Mouse (Mus musculus): ENCODE measurements around the gene Osmr.

DNA sequence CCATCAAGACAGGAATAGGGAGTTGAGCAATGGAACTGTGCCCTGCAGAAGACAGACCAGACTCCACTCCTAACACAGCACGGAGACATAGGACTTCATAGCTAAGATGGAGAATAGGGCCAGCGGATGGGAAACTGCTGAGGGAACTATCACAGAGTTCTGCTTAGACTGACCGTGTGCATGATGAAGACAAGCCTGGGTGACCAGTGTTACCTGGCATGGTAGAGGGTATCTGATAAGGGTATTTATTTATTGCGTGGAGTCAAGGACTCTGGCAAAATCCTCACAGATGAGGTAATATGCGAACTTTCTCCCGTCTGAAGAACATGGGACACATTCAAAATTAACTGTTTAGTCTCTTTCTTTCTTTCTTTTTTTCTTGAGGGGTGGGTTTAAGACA lies 9.5 kb upstream of the Osmr start:
- no peak for TF ChIP-seq POLR2A (IDR thresholded peaks at IDR 0.05; ENCODE audit: low read depth, low read length)
- TF ChIP-seq SMC3 (IDR thresholded peaks at IDR 0.05; ENCODE audit: low read depth, low read length) = no peak
- no peak for TF ChIP-seq NRF1 (IDR thresholded peaks at IDR 0.05; ENCODE audit: low read depth, low read length)
- TF ChIP-seq CTCF (conservative IDR thresholded peaks at IDR 0.05 in 1 of 2, IDR thresholded peaks at IDR 0.05 in 1 of 2; ENCODE audit: low read depth in 2 of 2, low read length in 2 of 2) = no peak
- no peak for TF ChIP-seq EP300 (IDR thresholded peaks at IDR 0.05; ENCODE audit: low read length)
- TF ChIP-seq SIN3A (IDR thresholded peaks at IDR 0.05; ENCODE audit: low read length) = no peak
- no peak for TF ChIP-seq HCFC1 (IDR thresholded peaks at IDR 0.05; ENCODE audit: low read depth, low read length)
- no peak for TF ChIP-seq ZC3H11A (IDR thresholded peaks at IDR 0.05; ENCODE audit: low read depth, low read length)
- no peak for TF ChIP-seq UBTF (IDR thresholded peaks at IDR 0.05; ENCODE audit: low read depth, low read length)
- TF ChIP-seq POLR2AphosphoS2 (IDR thresholded peaks at IDR 0.05; ENCODE audit: low read depth, low read length) = no peak

Data from CH12.LX (cell line).